Mouse (Mus musculus): ENCODE measurements around the gene Rsc1a1. TPM values are rescaled to one million over a fixed set of nuclear protein-coding genes. Genes with fewer than 3 reads are reported as not detected.

Gene Rsc1a1
- total and polyA plus RNA-seq, 2 experiments: 16.3 to 70.9 TPM

DNA sequence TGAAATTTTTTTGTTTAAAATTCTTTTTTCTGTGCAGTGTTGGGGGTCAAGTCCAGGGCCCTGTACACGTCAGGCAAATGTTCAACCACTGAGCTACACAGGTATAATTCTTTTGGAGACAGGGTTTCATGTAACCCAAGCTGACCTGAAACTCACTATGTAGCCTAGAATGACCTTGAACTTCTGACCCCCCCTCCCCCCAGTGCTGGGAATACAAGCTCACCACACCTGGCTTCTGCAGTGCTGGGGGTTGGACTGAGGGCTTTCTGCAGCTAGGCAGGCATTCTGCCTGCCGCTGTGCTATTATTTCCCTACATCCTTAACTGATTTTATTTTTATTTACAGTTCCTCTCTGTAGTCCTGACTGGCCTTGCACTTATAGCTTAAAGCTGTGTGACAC lies 6.4 kb downstream of the Rsc1a1 start:
- Histone ChIP-seq H3K36me3 (ENCODE audit: control insufficient read depth, insufficient read depth, low read length) (peaks cover 17% of the 10 kb centered on the region; the same call in 1 of the 2 replicates), H3K27me3 (ENCODE audit: control insufficient read depth, insufficient read depth, low read length) (no peaks in the 10 kb centered on the region), H3K79me2 (ENCODE audit: control insufficient read depth, insufficient read depth, low read length) (no peaks in the 10 kb centered on the region), H3K9ac (ENCODE audit: low read depth, low read length) (no peak overlapping the region), H3K27ac (replicated peaks; ENCODE audit: insufficient read depth, low read depth, low read length) (no peak overlapping the region), H3K4me3 (ENCODE audit: insufficient read depth, low read depth, low read length) (no peak overlapping the region), H3K4me1 (ENCODE audit: control insufficient read depth, insufficient read depth, low read length) (peaks cover 6% of the 10 kb centered on the region)
- TF ChIP-seq CTCF (IDR thresholded peaks at IDR 0.05; ENCODE audit: low read depth, low read length) (no peak), POLR2A (IDR thresholded peaks at IDR 0.05; ENCODE audit: extremely low read depth, insufficient read depth, low read length) (no peak)
- 29% methylated on average over 2 of the region's 2 CpGs for WGBS
- DNase-seq (ENCODE audit: extremely low read depth, low read depth, low spot score): peak; percentile 66

- H3K4me3 ChIP-seq (ENCODE audit: insufficient read depth, low read depth, low read length): no peak overlapping the region
- no peaks in the 10 kb centered on the region for H3K79me2 ChIP-seq (ENCODE audit: control insufficient read depth, insufficient read depth, low read length)
- peaks cover 3% of the 10 kb centered on the region for H3K4me1 ChIP-seq (ENCODE audit: control insufficient read depth, insufficient read depth, low read length)
- WGBS: 61% methylated on average over 5 of the region's 5 CpGs
- peak; percentile 36 for DNase-seq (ENCODE audit: extremely low read depth, low read depth, low spot score)
- TF ChIP-seq POLR2A (IDR thresholded peaks at IDR 0.05; ENCODE audit: extremely low read depth, insufficient read depth, low read length): no peak
- TF ChIP-seq CTCF (IDR thresholded peaks at IDR 0.05; ENCODE audit: low read depth, low read length): no peak
- no peaks in the 10 kb centered on the region for H3K27me3 ChIP-seq (ENCODE audit: control insufficient read depth, insufficient read depth, low read length)
- no peak overlapping the region for H3K27ac ChIP-seq (replicated peaks; ENCODE audit: insufficient read depth, low read depth, low read length)
- H3K9ac ChIP-seq (ENCODE audit: low read depth, low read length): no peak overlapping the region
- 0 out of 2 replicates have a peak, but pooled peaks cover 2% of the 10 kb centered on the region for H3K36me3 ChIP-seq (ENCODE audit: control insufficient read depth, insufficient read depth, low read length)
Measured at GRCm38 (mm10) chr4:141676462-141676979, 8.9 kb downstream of the Rsc1a1 start.

DNA sequence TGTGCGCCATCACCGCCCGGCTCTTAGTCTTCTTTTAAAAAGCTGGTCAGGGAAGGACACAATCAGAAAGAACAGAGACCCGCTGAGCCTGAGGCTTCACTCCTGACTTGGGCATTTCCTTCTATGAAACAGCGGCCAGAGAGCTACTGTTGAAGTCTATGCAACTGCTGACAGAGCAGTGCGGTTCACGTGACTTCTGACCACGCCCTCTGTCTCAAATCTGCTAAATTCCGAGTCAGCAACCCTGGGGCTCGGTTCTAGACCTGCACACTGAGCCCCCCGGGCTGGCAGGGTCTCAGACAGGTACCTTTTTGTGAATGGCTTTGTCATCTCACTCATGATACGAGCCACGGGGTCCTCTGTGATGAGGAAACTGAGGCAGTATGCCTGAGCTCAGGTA lies 13.1 kb downstream of the Rsc1a1 start:
- Histone ChIP-seq H3K9ac (ENCODE audit: low read depth, low read length) (no peak overlapping the region), H3K4me3 (ENCODE audit: insufficient read depth, low read depth, low read length) (no peak overlapping the region), H3K27ac (replicated peaks; ENCODE audit: insufficient read depth, low read depth, low read length) (no peak overlapping the region), H3K4me1 (ENCODE audit: control insufficient read depth, insufficient read depth, low read length) (no peaks in the 10 kb centered on the region), H3K36me3 (ENCODE audit: control insufficient read depth, insufficient read depth, low read length) (no peaks in the 10 kb centered on the region), H3K79me2 (ENCODE audit: control insufficient read depth, insufficient read depth, low read length) (no peaks in the 10 kb centered on the region), H3K27me3 (ENCODE audit: control insufficient read depth, insufficient read depth, low read length) (no peaks in the 10 kb centered on the region)
- WGBS: 79% methylated on average over 13 of the region's 13 CpGs
- DNase-seq (ENCODE audit: extremely low read depth, low read depth, low spot score): no peak
- no peak for TF ChIP-seq POLR2A (IDR thresholded peaks at IDR 0.05; ENCODE audit: extremely low read depth, insufficient read depth, low read length)

- no peak for TF ChIP-seq CTCF (IDR thresholded peaks at IDR 0.05; ENCODE audit: low read depth, low read length)
- TF ChIP-seq POLR2A (IDR thresholded peaks at IDR 0.05; ENCODE audit: extremely low read depth, insufficient read depth, low read length): no peak
- 93% methylated on average over 4 of the region's 4 CpGs for WGBS
- Histone ChIP-seq H3K27ac (replicated peaks; ENCODE audit: insufficient read depth, low read depth, low read length) (no peak overlapping the region), H3K9ac (ENCODE audit: low read depth, low read length) (no peak overlapping the region), H3K36me3 (ENCODE audit: control insufficient read depth, insufficient read depth, low read length) (no peaks in the 10 kb centered on the region), H3K79me2 (ENCODE audit: control insufficient read depth, insufficient read depth, low read length) (no peaks in the 10 kb centered on the region), H3K4me1 (ENCODE audit: control insufficient read depth, insufficient read depth, low read length) (no peaks in the 10 kb centered on the region), H3K27me3 (ENCODE audit: control insufficient read depth, insufficient read depth, low read length) (no peaks in the 10 kb centered on the region), H3K4me3 (ENCODE audit: insufficient read depth, low read depth, low read length) (no peak overlapping the region)
- DNase-seq (ENCODE audit: extremely low read depth, low read depth, low spot score): no peak
Measured at GRCm38 (mm10) chr4:141671389-141671788, 14.0 kb downstream of the Rsc1a1 start.

- H3K27ac ChIP-seq (replicated peaks; ENCODE audit: insufficient read depth, low read depth, low read length): no peak overlapping the region
- H3K4me1 ChIP-seq (ENCODE audit: control insufficient read depth, insufficient read depth, low read length): no peaks in the 10 kb centered on the region
- TF ChIP-seq POLR2A (IDR thresholded peaks at IDR 0.05; ENCODE audit: extremely low read depth, insufficient read depth, low read length): no peak
- no peak for TF ChIP-seq CTCF (IDR thresholded peaks at IDR 0.05; ENCODE audit: low read depth, low read length)
- no peak overlapping the region for H3K9ac ChIP-seq (ENCODE audit: low read depth, low read length)
- H3K27me3 ChIP-seq (ENCODE audit: control insufficient read depth, insufficient read depth, low read length): no peaks in the 10 kb centered on the region
- no peaks in the 10 kb centered on the region for H3K36me3 ChIP-seq (ENCODE audit: control insufficient read depth, insufficient read depth, low read length)
- DNase-seq (ENCODE audit: extremely low read depth, low read depth, low spot score): peak; percentile 70
- H3K4me3 ChIP-seq (ENCODE audit: insufficient read depth, low read depth, low read length): no peak overlapping the region
- H3K79me2 ChIP-seq (ENCODE audit: control insufficient read depth, insufficient read depth, low read length): no peaks in the 10 kb centered on the region
- 66% methylated on average over 18 of the region's 18 CpGs for WGBS
Measured at GRCm38 (mm10) chr4:141669898-141670712, 15.3 kb downstream of the Rsc1a1 start.

GRCm38 (mm10) chr4:141664799-141665198 lies 20.6 kb downstream of the Rsc1a1 start, which contains the start of gene Plekhm2:
Gene Plekhm2, minus strand, starts transcription at chr4:141664899.
- no peaks in the 10 kb centered on the region; the same call in 1 of the 2 replicates for H3K79me2 ChIP-seq (ENCODE audit: control insufficient read depth, insufficient read depth, low read length)
- no peaks in the 10 kb centered on the region for H3K27me3 ChIP-seq (ENCODE audit: control insufficient read depth, insufficient read depth, low read length)
- peaks cover 10% of the 10 kb centered on the region for H3K4me1 ChIP-seq (ENCODE audit: control insufficient read depth, insufficient read depth, low read length)
- peak within 1 kb of the TSS; percentile 60 for H3K4me3 ChIP-seq (ENCODE audit: insufficient read depth, low read depth, low read length)
- peak within 1 kb of the TSS; percentile 57 for H3K9ac ChIP-seq (ENCODE audit: low read depth, low read length)
- H3K36me3 ChIP-seq (ENCODE audit: control insufficient read depth, insufficient read depth, low read length): no peaks in the 10 kb centered on the region
- no peak for DNase-seq (ENCODE audit: extremely low read depth, low read depth, low spot score)
- WGBS: 89% methylated on average over 8 of the region's 8 CpGs
- 0 out of 2 replicates have a peak within 1 kb of the TSS, but pooled peaks have one; percentile 7 for H3K27ac ChIP-seq (replicated peaks; ENCODE audit: insufficient read depth, low read depth, low read length)
- no peak for TF ChIP-seq POLR2A (IDR thresholded peaks at IDR 0.05; ENCODE audit: extremely low read depth, insufficient read depth, low read length)
- no peak for TF ChIP-seq CTCF (IDR thresholded peaks at IDR 0.05; ENCODE audit: low read depth, low read length)
